Mouse (Mus musculus) kidney, embryonic 16.5 days (tissue): ENCODE data around the gene Fcgrt. TPM values are rescaled to one million over a fixed set of nuclear protein-coding genes. Genes with fewer than 3 reads are reported as not detected.

ENCODE experiments used
- ATAC-seq: fragments of 200-750 bp; cut with Nextera tagmentation; 2 replicates; pipeline ENCODE4 v1.8.0; 2017; ENCODE audit warnings: moderate TSS enrichment; ENCODE audit not compliant: low FRiP score, low TSS enrichment
- H3K27ac ChIP-seq: fragments of 300-500 bp; sonication (generic); 2 replicates; pipeline ENCODE4 v1.5.1; 2014; ENCODE audit warnings: low read length
- H3K27me3 ChIP-seq: fragments of 300-500 bp; sonication (generic); 2 replicates; pipeline ENCODE4 v1.6.1; 2014; ENCODE audit warnings: low read length, control low read depth, mixed read lengths; ENCODE audit not compliant: insufficient read depth
- H3K36me3 ChIP-seq: fragments of 300-500 bp; sonication (generic); 2 replicates; pipeline ENCODE4 v1.6.1; 2014; ENCODE audit warnings: low read length, control low read depth, mixed read lengths; ENCODE audit not compliant: insufficient read depth
- H3K4me1 ChIP-seq: fragments of 300-500 bp; sonication (generic); 2 replicates; pipeline ENCODE4 v1.6.1; 2014; ENCODE audit warnings: low read length, control low read depth, mixed read lengths; ENCODE audit not compliant: insufficient read depth
- H3K4me2 ChIP-seq: fragments of 300-500 bp; sonication (generic); replicated peaks from 2 replicates; pipeline ENCODE4 v1.6.1; 2014; ENCODE audit warnings: low read depth, low read length
- H3K4me3 ChIP-seq: fragments of 300-500 bp; sonication (generic); 2 replicates; pipeline ENCODE4 v1.5.1; 2014; ENCODE audit warnings: mild to moderate bottlenecking, low read length
- H3K9ac ChIP-seq: fragments of 300-500 bp; sonication (generic); replicated peaks from 2 replicates; pipeline ENCODE4 v1.6.1; 2014; ENCODE audit warnings: low read length
- H3K9me3 ChIP-seq: fragments of 300-500 bp; sonication (generic); 2 replicates; pipeline ENCODE4 v1.6.1; 2016; ENCODE audit warnings: low read length, control low read depth
- WGBS: fragments of 180-500 bp; shearing (Covaris S2); extraction: QIAGEN DNeasy Blood & Tissue Kit; methylation state at CpG from one replicate; pipeline ENCODE4 v1.1.7; 2014; 5-methylcytosine and 5-hydroxymethylcytosine counted together
- polyA plus RNA-seq: library from polyadenylated mRNA; unstranded; fragments of >200 nt; fragmentation: Nextera tagmentation; extraction: Ambion mirVana; gene quantifications from 2 replicates; pipeline ENCODE4 v1.2.1, GENCODE M21; 2015

Fcgrt gene
- polyA plus RNA-seq, 1 experiment from 2014 or later = 114 TPM

GRCm38 (mm10) chr7:45062239-45062835 lies 41.3 kb downstream of the Fcgrt start, which contains the start of the genes Nosip and Prrg2:
TSS of gene Nosip (plus strand) at chr7:45062429.
TSS of gene Prrg2 (minus strand) at chr7:45062677.
- H3K9me3 ChIP-seq = no peaks in the 10 kb centered on the region
- peak; percentile 85 for ATAC-seq
- H3K9ac ChIP-seq = peak within 1 kb of the TSS; percentile 85
- H3K4me3 ChIP-seq = peak within 1 kb of the TSS; percentile 84
- H3K4me1 ChIP-seq = peaks cover 25% of the 10 kb centered on the region
- peak within 1 kb of the TSS; percentile 98 for H3K27ac ChIP-seq
- peak within 1 kb of the TSS; percentile 60 for H3K4me2 ChIP-seq
- no peaks in the 10 kb centered on the region; the same call in 1 of the 2 replicates for H3K36me3 ChIP-seq
- under 1% methylated on average over 31 of the region's 31 CpGs for WGBS
- H3K27me3 ChIP-seq = no peaks in the 10 kb centered on the region

GRCm38 (mm10) chr7:45061532-45062075 lies 42.0 kb downstream of the Fcgrt start:
- Histone ChIP-seq H3K9me3 (no peaks in the 10 kb centered on the region), H3K36me3 (no peaks in the 10 kb centered on the region; the same call in 1 of the 2 replicates), H3K4me2 (peak overlapping the region; percentile 55), H3K9ac (peak overlapping the region; percentile 85), H3K4me1 (peaks cover 25% of the 10 kb centered on the region), H3K4me3 (peak overlapping the region; percentile 84), H3K27ac (peak overlapping the region; percentile 98), H3K27me3 (no peaks in the 10 kb centered on the region)
- 4% methylated on average over 11 of the region's 11 CpGs for WGBS
- peak; percentile 52 for ATAC-seq

- peak overlapping the region; percentile 84; the same call in 1 of the 2 replicates for H3K4me3 ChIP-seq
- H3K27me3 ChIP-seq = no peaks in the 10 kb centered on the region
- WGBS = 96% methylated on average over 6 of the region's 6 CpGs
- H3K27ac ChIP-seq = peak overlapping the region; percentile 98; the same call in 1 of the 2 replicates
- peak overlapping the region; percentile 85; the same call in 1 of the 2 replicates for H3K9ac ChIP-seq
- peak overlapping the region; percentile 55 for H3K4me2 ChIP-seq
- no peaks in the 10 kb centered on the region; the same call in 1 of the 2 replicates for H3K36me3 ChIP-seq
- H3K4me1 ChIP-seq = peaks cover 25% of the 10 kb centered on the region
- no peaks in the 10 kb centered on the region for H3K9me3 ChIP-seq
- ATAC-seq = no peak
Observed at GRCm38 (mm10) chr7:45060632-45061122, 43.0 kb downstream of the Fcgrt start.

GRCm38 (mm10) chr7:45058607-45059571 lies 44.8 kb downstream of the Fcgrt start:
- no peaks in the 10 kb centered on the region for H3K27me3 ChIP-seq
- no peak for ATAC-seq
- H3K9ac ChIP-seq = no peak overlapping the region
- H3K4me1 ChIP-seq = peaks cover 25% of the 10 kb centered on the region
- no peak overlapping the region for H3K27ac ChIP-seq
- no peak overlapping the region for H3K4me3 ChIP-seq
- no peaks in the 10 kb centered on the region; the same call in 1 of the 2 replicates for H3K36me3 ChIP-seq
- H3K9me3 ChIP-seq = no peaks in the 10 kb centered on the region
- 78% methylated on average over 10 of the region's 10 CpGs for WGBS
- no peak overlapping the region for H3K4me2 ChIP-seq

- H3K4me1 ChIP-seq = peaks cover 16% of the 10 kb centered on the region
- H3K27me3 ChIP-seq = no peaks in the 10 kb centered on the region
- no peak overlapping the region for H3K4me3 ChIP-seq
- no peak overlapping the region for H3K4me2 ChIP-seq
- H3K36me3 ChIP-seq = no peaks in the 10 kb centered on the region; the same call in 1 of the 2 replicates
- no peak for ATAC-seq
- H3K27ac ChIP-seq = no peak overlapping the region
- no peak overlapping the region for H3K9ac ChIP-seq
- no peaks in the 10 kb centered on the region for H3K9me3 ChIP-seq
Observed at GRCm38 (mm10) chr7:45056972-45057348, 46.7 kb downstream of the Fcgrt start.

- Histone ChIP-seq H3K9me3 (no peaks in the 10 kb centered on the region), H3K4me2 (no peak overlapping the region), H3K27ac (no peak overlapping the region), H3K4me1 (peaks cover 20% of the 10 kb centered on the region), H3K9ac (no peak overlapping the region), H3K27me3 (no peaks in the 10 kb centered on the region), H3K36me3 (no peaks in the 10 kb centered on the region; the same call in 1 of the 2 replicates), H3K4me3 (no peak overlapping the region)
- no peak for ATAC-seq
- 74% methylated on average over 14 of the region's 14 CpGs for WGBS
Observed at GRCm38 (mm10) chr7:45056329-45056971, 47.2 kb downstream of the Fcgrt start.

- Histone ChIP-seq H3K27me3 (no peaks in the 10 kb centered on the region), H3K9ac (peak overlapping the region; percentile 95), H3K4me3 (peak overlapping the region; percentile 86), H3K36me3 (peaks cover 16% of the 10 kb centered on the region), H3K27ac (peak overlapping the region; percentile 100), H3K9me3 (no peaks in the 10 kb centered on the region), H3K4me1 (peaks cover 18% of the 10 kb centered on the region), H3K4me2 (peak overlapping the region; percentile 98)
- ATAC-seq = peak; percentile 97
- 0% methylated on average over 32 of the region's 33 CpGs for WGBS
Observed at GRCm38 (mm10) chr7:45053931-45054510, 49.6 kb downstream of the Fcgrt start.

GRCm38 (mm10) chr7:45053117-45053930 lies 50.3 kb downstream of the Fcgrt start:
- ATAC-seq = peak; percentile 44
- Histone ChIP-seq H3K4me3 (peak overlapping the region; percentile 86), H3K27ac (peak overlapping the region; percentile 100), H3K27me3 (no peaks in the 10 kb centered on the region), H3K4me2 (peak overlapping the region; percentile 98), H3K9me3 (no peaks in the 10 kb centered on the region), H3K4me1 (peaks cover 17% of the 10 kb centered on the region), H3K9ac (peak overlapping the region; percentile 95), H3K36me3 (peaks cover 23% of the 10 kb centered on the region)
- WGBS = under 1% methylated on average over 46 of the region's 59 CpGs
